Mouse (Mus musculus) embryo, embryonic 10.5 days (tissue): ENCODE data around the gene Fam234b.

Experiments used
- DNase-seq: peaks from one replicate; pipeline ENCODE4 v3.0.0-alpha.2; 2015; ENCODE audit warnings: low spot score

Fam234b gene

DNA sequence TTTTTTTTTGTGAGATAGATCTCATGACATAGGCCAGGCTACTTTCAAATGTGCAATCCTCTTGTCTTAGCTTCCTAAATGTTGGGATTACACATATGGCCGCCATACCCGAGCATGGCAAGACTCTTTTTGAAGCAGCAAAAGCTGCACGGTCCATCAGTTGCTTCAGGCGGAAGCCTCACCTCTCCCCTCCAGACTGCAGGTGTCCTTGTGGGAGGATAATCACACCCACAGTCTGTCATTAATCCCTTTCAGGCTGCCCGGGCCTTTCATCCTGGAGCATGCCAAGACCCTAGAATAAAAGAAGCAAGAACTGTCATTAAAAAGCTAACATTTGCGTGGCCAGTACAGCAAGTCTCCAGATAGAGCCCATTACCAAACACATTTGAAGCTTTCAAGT, 71.8 kb downstream of the Fam234b start:
- DNase-seq = no peak

- no peak for DNase-seq
Measured at GRCm38 (mm10) chr6:135271761-135272160, 74.0 kb downstream of the Fam234b start.

DNA sequence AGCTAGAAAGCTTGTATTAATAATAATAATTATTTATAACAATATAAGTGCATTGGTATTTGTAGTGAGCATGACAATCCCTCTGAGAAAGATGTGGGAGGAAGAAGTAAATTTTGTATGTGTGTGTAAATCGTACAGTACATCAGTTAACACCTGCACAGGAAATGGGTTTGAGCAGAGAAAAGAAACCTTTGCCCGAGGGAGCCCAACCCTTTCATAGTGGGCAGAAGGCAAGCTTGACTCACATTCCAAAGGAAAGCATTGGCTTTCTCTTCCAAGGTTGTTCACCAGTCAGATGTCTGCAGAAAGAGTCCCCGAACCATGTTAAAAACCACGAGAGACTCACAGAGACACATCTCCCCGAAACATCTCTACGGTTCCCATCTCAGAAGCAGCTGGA, 75.3 kb downstream of the Fam234b start:
- DNase-seq = no peak

- DNase-seq = no peak
Measured at GRCm38 (mm10) chr6:135275231-135275630, 77.5 kb downstream of the Fam234b start.

DNA sequence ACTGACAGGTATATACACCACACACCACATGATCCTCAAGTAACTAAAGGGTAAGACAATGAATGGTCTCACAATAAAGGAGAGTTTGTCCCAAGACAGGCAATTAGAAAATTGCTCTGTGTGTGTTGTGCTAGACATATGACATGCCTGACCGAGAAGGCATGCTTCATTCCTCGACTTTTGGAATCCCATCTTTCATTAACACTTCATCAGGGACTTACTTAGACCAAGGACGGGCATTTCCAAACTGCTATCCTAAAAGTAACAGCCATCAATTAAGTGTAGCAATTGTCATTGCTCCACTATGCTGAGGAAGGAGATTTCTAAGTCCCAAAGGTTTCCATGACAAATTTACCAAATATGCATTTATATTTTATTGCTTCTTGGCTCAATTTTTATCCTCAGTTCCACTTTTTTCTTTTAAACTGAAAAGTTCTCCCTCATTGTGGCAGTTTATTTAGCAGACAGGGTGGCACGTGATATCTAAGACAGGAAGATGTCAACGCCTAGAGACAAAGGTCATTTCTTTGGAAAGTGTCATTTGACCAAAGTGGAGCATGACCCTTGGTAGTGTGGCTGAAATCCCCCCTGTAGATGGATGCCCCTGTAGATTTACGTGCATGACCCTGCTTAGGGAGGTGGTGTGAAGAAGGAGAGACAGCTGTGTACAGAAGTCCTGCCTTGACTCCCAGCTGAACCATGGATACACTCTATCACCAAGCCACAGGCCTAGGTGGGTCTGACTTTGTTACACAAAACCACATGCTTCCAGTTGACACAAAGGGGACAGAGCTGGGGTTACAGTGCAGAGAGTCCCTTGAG, 78.9 kb downstream of the Fam234b start:
- DNase-seq = no peak

DNA sequence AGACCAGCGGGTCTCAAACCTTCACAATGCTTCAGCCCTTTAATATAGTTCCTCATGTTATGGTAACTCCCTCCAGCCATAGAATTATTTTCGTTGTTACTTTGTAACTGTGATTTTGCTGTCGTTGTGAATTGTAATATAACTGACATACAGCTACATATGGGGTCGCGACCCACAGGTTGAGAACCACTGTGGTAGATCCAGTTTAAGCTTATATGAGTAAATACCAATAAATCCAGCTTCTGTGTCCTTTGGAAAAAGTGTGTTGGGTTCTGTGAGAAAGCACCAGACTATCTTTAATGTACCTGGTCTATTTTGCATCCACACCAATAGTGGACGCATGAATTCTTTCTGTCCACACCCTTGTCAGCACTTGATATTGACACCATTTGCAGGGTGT, 80.5 kb downstream of the Fam234b start:
- no peak for DNase-seq

- no peak for DNase-seq
Measured at GRCm38 (mm10) chr6:135279286-135279685, 81.5 kb downstream of the Fam234b start.

DNA sequence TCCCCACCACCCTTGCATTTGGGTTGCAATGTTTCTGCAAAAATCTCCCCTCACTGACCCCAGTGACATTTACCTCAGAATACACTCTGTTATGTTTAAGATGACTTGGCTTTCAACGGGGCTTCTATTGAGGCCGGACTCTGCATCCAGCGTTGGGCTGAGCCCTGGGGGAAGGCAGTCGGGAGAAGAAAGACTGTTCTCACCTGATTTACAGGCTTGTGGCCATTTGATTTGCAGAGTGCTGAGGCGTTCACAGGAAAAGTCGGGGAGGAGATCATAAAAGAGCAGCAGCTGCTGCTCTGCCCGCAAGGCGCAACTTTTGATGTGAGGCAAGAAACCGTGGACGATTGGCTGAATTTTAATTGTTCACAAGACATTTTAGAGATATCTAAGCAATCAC, 82.1 kb downstream of the Fam234b start:
- DNase-seq = peak; percentile 36

- no peak for DNase-seq
Measured at GRCm38 (mm10) chr6:135292391-135292790, 94.6 kb downstream of the Fam234b start.

GRCm38 (mm10) chr6:135294150-135294549, 96.4 kb downstream of the Fam234b start:
- no peak for DNase-seq
